Mouse (Mus musculus) embryonic facial prominence, embryonic 12.5 days (tissue): Measurements from ENCODE around the gene Padi6. TPM values are rescaled to one million over a fixed set of nuclear protein-coding genes. Genes with fewer than 3 reads are reported as not detected.

Experiments used
- ATAC-seq: fragments of 200-750 bp; cut with Nextera tagmentation; 2 replicates; pipeline ENCODE4 v1.8.0; 2017; ENCODE audit not compliant: insufficient number of reproducible peaks, insufficient read depth, low FRiP score, low TSS enrichment
- H3K27ac ChIP-seq: fragments of 300-500 bp; sonication (generic); 2 replicates; pipeline ENCODE4 v1.5.1; 2016; ENCODE audit warnings: mild to moderate bottlenecking
- H3K27me3 ChIP-seq: fragments of 300-500 bp; sonication (generic); 2 replicates; pipeline ENCODE4 v1.6.1; 2016; ENCODE audit warnings: mild to moderate bottlenecking, moderate library complexity
- H3K36me3 ChIP-seq: fragments of 300-500 bp; sonication (generic); 2 replicates; pipeline ENCODE4 v1.6.1; 2016; ENCODE audit warnings: mild to moderate bottlenecking
- H3K4me1 ChIP-seq: fragments of 300-500 bp; sonication (generic); 2 replicates; pipeline ENCODE4 v1.6.1; 2016
- H3K4me2 ChIP-seq: fragments of 300-500 bp; sonication (generic); replicated peaks from 2 replicates; pipeline ENCODE4 v1.6.1; 2016; ENCODE audit warnings: mild to moderate bottlenecking, moderate library complexity
- H3K4me3 ChIP-seq: fragments of 300-500 bp; sonication (generic); 2 replicates; pipeline ENCODE4 v1.5.1; 2016; ENCODE audit warnings: mild to moderate bottlenecking
- H3K9ac ChIP-seq: fragments of 300-500 bp; sonication (generic); 2 replicates; pipeline ENCODE4 v1.6.1; 2016; ENCODE audit warnings: mild to moderate bottlenecking, moderate library complexity
- H3K9me3 ChIP-seq: fragments of 300-500 bp; sonication (generic); 2 replicates; pipeline ENCODE4 v1.6.1; 2016; ENCODE audit warnings: mild to moderate bottlenecking, moderate library complexity
- whole genome bisulfite sequencing: fragments of 180-500 bp; shearing (Covaris S2); methylation state at CpG from one replicate; pipeline ENCODE4 v1.1.7; 2016; 5-methylcytosine and 5-hydroxymethylcytosine counted together
- polyA plus RNA-seq: library from polyadenylated mRNA; unstranded; fragments of >200 nt; fragmentation: Nextera tagmentation; extraction: Ambion mirVana; gene quantifications from 2 replicates; pipeline ENCODE4 v1.2.1, GENCODE M21; 2016

Padi6 gene
- polyA plus RNA-seq, 1 experiment from 2014 or later: not detected

DNA sequence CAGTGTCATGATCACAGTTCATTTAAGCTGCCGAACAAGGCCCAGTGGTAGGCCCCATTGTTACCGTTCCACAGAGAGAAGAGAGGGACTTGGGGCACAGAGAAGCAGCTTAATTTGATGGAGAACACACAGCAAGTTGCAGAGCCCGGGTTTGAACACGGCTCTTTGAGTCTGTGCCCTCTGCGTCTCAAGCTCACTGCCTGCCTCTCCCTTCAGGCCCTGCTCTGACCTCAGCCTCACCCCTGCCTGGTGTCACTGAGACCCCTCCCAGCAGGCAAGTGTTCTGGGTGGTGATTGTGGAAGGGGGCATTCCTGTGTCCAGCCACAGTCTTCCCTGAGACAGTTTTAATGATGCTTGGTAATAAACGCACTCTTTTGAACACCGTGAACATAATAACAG, 47.3 kb downstream of the Padi6 start:
- ATAC-seq: no peak
- 75% methylated on average over 7 of the region's 7 CpGs for WGBS
- no peak overlapping the region for H3K27ac ChIP-seq
- no peak overlapping the region for H3K4me2 ChIP-seq
- H3K4me3 ChIP-seq: no peak overlapping the region
- H3K9me3 ChIP-seq: no peaks in the 10 kb centered on the region
- peaks cover 16% of the 10 kb centered on the region; the same call in 1 of the 2 replicates for H3K27me3 ChIP-seq
- no peak overlapping the region for H3K9ac ChIP-seq
- H3K4me1 ChIP-seq: peaks cover 9% of the 10 kb centered on the region
- H3K36me3 ChIP-seq: no peaks in the 10 kb centered on the region

DNA sequence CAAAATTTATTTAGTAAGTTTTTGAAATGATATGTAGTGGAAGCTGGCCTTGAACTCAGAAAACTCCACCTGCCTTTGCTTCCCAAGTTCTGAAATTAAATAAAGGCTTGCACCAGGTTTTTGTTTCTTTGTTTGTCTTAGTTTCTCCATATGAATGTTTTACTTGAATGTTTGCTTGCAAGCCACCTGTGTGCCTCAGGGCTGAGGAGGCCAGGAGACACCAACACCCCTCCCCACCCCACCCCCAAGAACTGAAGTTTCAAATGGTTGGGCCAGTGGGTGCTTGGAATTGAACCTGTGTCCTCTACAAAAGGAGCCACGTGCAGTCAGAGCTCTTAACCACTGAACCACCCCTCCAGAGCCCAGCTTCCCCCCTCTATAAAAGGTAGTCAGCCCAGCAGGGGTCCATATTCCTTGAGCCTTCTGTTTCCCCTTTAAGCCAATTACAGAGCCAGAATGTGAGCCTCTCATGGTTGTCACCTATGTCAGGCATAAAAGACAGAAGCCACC, 47.8 kb downstream of the Padi6 start:
- Histone ChIP-seq H3K9me3 (no peaks in the 10 kb centered on the region), H3K36me3 (no peaks in the 10 kb centered on the region), H3K27me3 (peaks cover 16% of the 10 kb centered on the region; the same call in 1 of the 2 replicates), H3K4me1 (0 out of 2 replicates have a peak, but pooled peaks cover 5% of the 10 kb centered on the region), H3K4me2 (no peak overlapping the region), H3K4me3 (no peak overlapping the region), H3K27ac (no peak overlapping the region), H3K9ac (no peak overlapping the region)
- ATAC-seq: no peak
- 21% methylated on average over 1 of the region's 1 CpGs for WGBS

DNA sequence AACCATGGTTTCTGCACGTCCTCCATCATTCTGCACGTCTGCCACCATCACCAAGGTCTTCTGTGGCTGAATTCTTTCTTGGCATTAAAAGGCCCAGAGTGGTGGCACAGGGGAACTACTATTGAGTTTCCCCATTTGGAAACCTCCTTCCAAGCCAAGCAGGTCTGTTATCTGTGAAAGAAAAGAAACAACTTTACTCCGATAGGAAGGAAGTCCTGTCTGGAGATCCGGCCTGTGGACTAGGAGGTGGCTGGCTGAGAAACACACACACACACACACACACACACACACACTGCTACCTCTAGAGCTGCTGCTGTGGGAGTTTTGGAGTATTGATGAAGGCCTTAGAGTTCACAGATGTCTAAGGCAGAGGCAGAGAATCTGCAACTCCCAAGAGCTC, 48.9 kb downstream of the Padi6 start:
- Histone ChIP-seq H3K27ac (no peak overlapping the region), H3K9ac (no peak overlapping the region), H3K4me2 (no peak overlapping the region), H3K36me3 (no peaks in the 10 kb centered on the region), H3K9me3 (no peaks in the 10 kb centered on the region), H3K4me3 (no peak overlapping the region), H3K4me1 (no peaks in the 10 kb centered on the region), H3K27me3 (0 out of 2 replicates have a peak, but pooled peaks cover 6% of the 10 kb centered on the region)
- 73% methylated on average over 4 of the region's 4 CpGs for WGBS
- no peak for ATAC-seq

DNA sequence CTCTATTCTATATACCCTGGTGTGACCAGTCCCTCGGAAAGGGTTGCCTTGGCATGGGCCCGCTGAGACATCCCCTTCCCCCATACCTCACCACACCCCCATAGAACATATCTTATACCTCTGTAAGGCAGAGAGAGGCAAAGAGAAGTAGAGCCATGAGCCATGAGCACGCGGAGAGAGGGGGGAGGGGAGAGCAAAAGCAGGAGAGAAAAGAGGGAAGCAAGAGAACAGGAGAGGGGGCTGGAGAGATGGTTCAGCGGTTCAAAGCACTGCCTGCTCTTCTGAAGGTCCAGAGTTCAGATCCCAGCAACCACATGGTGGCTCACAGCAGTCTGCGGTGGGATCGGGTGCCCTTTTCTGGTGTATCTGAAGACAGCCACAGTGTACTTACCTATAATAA, 51.0 kb downstream of the Padi6 start:
- Histone ChIP-seq H3K9me3 (no peaks in the 10 kb centered on the region), H3K9ac (no peak overlapping the region), H3K4me3 (no peak overlapping the region), H3K36me3 (no peaks in the 10 kb centered on the region), H3K4me2 (no peak overlapping the region), H3K4me1 (no peaks in the 10 kb centered on the region; the same call in 1 of the 2 replicates), H3K27ac (no peak overlapping the region), H3K27me3 (no peaks in the 10 kb centered on the region)
- WGBS: 72% methylated on average over 7 of the region's 7 CpGs
- no peak for ATAC-seq

DNA sequence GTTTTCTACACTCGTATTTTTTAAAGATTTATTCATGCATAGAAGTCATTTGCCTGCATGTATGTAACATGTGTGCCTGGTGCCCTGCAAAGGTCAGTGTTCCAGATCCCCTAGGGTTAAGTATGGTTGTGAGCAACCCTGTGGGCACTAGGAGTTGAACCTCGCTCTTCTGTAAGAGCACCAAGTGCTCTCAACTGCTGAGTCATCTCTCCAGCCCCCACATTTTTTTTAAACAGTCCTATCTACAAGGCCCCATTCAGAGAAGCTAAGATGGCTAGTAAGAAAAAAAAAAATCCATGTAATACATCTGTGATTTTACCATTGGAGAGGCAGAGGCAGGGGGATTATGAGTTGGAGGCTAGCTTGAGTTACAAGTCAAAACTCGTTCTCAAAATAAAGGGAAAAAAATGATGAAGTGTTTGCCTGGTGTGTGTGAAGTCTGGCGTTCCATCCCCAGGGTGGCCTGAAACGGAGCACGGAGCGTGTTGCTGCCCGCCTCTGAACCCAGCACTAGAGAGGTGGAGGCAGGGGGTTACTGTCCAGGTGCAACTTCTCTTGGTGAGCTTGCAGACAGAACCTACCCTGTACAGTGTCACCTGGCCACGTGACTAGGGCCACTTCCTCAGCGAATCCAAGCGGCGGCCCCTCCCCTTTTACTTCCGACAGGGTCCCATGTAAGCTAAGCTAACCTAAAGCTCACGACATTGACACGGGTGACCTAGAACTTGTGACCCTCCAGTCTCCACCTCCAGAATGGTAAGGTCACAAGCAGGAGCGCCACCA, 52.4 kb downstream of the Padi6 start:
- no peak for ATAC-seq
- no peaks in the 10 kb centered on the region for H3K9me3 ChIP-seq
- H3K4me1 ChIP-seq: peaks cover 2% of the 10 kb centered on the region; the same call in 1 of the 2 replicates
- H3K36me3 ChIP-seq: no peaks in the 10 kb centered on the region
- no peak overlapping the region for H3K4me3 ChIP-seq
- H3K27me3 ChIP-seq: no peaks in the 10 kb centered on the region
- 66% methylated on average over 16 of the region's 16 CpGs for WGBS
- H3K27ac ChIP-seq: no peak overlapping the region
- H3K9ac ChIP-seq: no peak overlapping the region
- no peak overlapping the region for H3K4me2 ChIP-seq

DNA sequence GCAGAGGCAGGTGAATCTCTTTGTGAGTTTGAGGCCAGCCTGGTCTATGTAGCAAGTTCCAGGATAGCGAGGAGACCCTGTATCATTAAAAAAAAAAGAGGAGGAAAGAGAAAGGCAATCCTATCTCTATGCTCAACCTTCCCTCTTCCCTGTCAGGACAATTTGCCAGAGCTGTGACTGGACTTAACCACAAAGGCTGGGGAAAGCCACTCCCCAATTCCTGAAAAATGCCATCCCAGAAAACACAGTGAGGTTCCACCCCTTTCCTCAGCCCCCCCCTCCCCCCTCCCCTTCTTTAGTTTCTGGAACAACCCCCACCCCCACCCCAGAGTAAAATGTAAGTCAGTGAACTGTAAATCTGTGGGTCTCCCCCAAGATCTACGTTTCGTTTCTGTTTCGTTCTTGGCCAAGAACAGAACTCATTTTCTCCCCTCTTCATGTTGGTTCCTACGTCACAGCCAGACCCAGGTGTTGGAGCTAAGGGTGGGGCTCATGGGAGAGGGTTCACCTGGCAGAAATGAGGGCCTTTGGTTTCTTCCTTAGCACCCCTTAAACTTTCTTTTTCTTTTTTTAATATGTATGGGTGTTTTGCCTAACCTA, 53.5 kb downstream of the Padi6 start:
- ATAC-seq: no peak
- WGBS: 78% methylated on average over 5 of the region's 5 CpGs

DNA sequence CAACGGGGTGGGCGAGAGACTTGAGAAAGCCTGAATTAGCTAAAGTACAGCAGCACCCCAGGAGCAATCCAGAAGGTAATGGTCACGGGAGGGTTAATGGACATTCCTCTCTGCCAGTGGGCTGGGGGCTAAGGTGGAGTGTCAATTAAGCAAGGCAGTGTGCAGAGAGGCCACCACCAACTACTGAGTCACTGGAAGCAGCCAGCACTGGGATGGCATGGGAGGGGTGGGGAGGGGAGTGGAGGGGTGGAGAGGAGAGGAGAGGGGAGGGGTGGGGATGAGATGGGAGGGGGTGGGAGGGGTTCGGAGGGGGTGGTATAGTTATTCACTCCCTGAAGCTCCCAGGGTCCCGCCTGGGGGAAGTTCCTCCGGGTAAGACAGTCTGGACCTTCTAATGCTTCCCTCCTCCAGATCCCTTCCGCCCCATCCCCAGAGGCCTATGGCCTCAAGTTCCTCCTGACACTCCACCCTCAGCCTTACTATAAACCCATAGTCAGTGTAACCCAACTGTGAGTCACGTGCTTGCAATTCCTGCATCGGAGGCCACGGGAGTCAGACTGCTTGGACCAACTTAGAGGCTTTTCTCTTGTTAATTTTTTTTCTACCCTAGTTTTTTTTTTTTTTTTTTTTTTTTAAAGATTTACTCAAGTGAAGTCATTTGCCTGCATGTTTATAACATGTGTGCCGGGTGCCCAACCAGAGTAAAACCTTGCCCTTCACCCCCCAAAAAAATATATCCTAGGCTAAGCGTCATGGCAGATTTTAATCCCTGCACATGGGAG, 54.2 kb downstream of the Padi6 start:
- H3K9me3 ChIP-seq: no peaks in the 10 kb centered on the region
- no peaks in the 10 kb centered on the region for H3K36me3 ChIP-seq
- no peak overlapping the region for H3K4me3 ChIP-seq
- H3K27me3 ChIP-seq: no peaks in the 10 kb centered on the region
- WGBS: 61% methylated on average over 10 of the region's 12 CpGs
- H3K9ac ChIP-seq: no peak overlapping the region
- no peak for ATAC-seq
- peaks cover 19% of the 10 kb centered on the region for H3K4me1 ChIP-seq
- H3K27ac ChIP-seq: no peak overlapping the region
- H3K4me2 ChIP-seq: no peak overlapping the region

More for the DNA sequence above, 53.5 kb downstream of the Padi6 start:
- Histone ChIP-seq H3K27ac (no peak overlapping the region), H3K9ac (no peak overlapping the region), H3K27me3 (no peaks in the 10 kb centered on the region), H3K36me3 (no peaks in the 10 kb centered on the region), H3K4me2 (no peak overlapping the region), H3K4me1 (peaks cover 14% of the 10 kb centered on the region), H3K9me3 (no peaks in the 10 kb centered on the region), H3K4me3 (no peak overlapping the region)

DNA sequence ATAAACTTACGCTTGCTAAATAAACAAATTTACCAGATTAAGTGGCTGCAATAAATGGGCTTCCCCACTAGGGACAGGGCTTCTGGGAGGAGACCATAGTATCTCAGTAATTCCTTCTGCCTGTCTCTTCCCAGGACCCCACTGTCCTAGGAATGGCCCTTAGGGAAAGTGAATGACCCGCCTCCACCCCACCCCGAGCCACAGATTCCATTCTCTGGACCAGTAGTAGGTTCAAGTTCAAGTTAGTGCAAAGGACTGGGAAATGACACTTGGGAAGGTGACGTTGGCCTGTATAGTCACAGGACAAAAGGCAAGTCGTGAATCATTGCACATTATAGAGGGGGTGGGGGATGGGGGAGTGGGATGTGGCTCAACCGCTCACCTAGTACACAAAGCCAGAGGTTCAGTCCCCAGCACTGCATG, 57.6 kb downstream of the Padi6 start:
- H3K4me3 ChIP-seq: no peak overlapping the region
- 43% methylated on average over 6 of the region's 6 CpGs for WGBS
- peaks cover 19% of the 10 kb centered on the region for H3K4me1 ChIP-seq
- no peaks in the 10 kb centered on the region for H3K27me3 ChIP-seq
- H3K9me3 ChIP-seq: no peaks in the 10 kb centered on the region
- H3K9ac ChIP-seq: no peak overlapping the region
- H3K27ac ChIP-seq: no peak overlapping the region
- ATAC-seq: no peak
- H3K4me2 ChIP-seq: peak overlapping the region; percentile 40
- H3K36me3 ChIP-seq: no peaks in the 10 kb centered on the region

DNA sequence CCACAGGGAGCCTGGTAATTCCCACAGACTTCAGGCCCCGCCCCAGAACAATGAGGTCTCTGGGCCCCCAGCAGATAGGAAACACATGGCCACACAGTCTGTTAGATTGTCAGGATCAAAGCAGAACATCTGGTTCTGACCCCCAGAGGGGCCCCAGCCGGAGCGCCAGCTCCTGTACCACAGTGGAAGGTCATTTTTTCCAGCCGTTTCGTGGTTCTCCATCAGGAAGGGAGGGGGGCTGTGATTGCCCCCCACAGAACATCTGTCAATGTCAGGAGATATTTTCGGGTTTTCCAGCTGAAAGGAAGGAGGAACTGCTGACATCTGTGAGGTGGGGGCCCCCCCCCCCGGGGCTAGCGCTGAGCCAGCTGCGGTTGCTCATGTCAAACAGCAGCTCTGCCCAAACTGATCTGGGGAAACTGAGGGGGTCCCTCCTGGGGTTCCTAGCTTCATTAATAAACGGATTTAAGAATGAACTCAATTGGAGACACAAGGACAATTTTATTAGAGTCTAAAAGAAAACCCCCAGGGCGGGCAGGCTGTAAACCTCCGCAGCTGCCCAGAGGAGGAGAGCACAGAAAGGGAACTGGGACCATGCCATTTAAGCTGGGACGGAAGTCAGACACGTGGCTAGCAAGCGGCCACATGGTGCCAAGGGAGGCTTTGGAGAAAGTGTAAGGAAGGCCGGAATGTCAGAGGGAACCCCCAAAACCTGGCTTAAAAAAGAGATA, 58.1 kb downstream of the Padi6 start:
- ATAC-seq: no peak
- WGBS: 6% methylated on average over 16 of the region's 16 CpGs
- H3K4me1 ChIP-seq: peaks cover 19% of the 10 kb centered on the region
- no peak overlapping the region for H3K4me3 ChIP-seq
- H3K4me2 ChIP-seq: peak overlapping the region; percentile 40
- no peak overlapping the region for H3K9ac ChIP-seq
- no peaks in the 10 kb centered on the region for H3K9me3 ChIP-seq
- H3K27ac ChIP-seq: 0 out of 2 replicates have a peak overlapping the region, but pooled peaks have one; percentile 36
- H3K27me3 ChIP-seq: no peaks in the 10 kb centered on the region
- no peaks in the 10 kb centered on the region for H3K36me3 ChIP-seq

DNA sequence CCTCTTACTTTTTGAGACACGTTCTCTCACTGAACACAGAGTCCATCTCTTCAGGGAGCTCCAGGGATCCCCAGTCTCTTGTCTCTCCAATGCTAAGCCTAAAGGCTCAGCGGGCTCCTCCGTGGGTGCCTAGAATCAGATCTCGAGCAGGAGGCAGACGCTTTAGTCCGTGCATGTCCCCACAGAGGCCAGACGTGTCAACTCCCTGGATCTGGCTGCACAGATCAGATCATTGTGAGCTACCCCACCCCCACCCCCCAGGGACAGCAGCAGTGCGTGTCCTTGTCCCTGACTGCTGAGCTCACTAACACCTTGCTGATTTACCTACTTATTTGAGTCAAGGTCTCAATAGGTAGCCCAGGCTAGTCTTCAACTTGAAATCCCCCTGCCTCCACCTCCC, 58.8 kb downstream of the Padi6 start:
- H3K27ac ChIP-seq: no peak overlapping the region
- H3K9me3 ChIP-seq: no peaks in the 10 kb centered on the region
- H3K4me1 ChIP-seq: peaks cover 19% of the 10 kb centered on the region
- no peaks in the 10 kb centered on the region for H3K27me3 ChIP-seq
- no peaks in the 10 kb centered on the region for H3K36me3 ChIP-seq
- H3K4me3 ChIP-seq: no peak overlapping the region
- H3K9ac ChIP-seq: no peak overlapping the region
- 23% methylated on average over 8 of the region's 8 CpGs for WGBS
- ATAC-seq: no peak
- H3K4me2 ChIP-seq: peak overlapping the region; percentile 40

DNA sequence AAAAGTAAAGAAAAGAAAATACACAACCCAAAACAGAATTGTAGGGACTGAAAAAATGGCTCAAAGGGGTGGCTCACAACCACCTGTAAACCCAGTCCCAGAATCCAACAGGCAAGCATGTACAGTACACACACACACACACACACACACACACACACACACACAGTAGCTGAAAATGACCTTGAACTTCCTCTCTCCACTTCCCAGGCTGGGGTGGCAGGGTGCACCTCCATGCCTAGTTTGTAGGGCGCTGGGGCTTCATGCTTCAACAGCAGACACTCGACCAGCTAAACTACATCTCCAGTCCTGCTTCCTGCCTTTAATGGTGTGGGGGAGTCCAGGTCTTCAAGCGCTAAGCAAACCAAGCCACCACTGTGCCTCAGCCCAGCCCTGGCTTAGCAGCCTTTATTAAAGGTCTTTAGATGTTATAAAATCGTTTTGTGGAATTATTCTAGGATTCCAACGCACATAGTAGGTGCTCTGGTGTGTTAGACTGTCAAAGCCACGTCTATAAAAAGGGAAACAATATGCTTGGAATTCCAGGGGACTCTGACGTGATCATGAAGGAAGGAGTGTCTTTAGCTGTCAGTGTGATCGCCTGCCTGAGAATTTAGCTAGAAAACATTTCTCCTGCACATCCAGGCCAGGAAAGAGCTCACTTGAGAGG, 61.6 kb downstream of the Padi6 start:
- no peak overlapping the region for H3K27ac ChIP-seq

More for the DNA sequence above, 61.6 kb downstream of the Padi6 start:
- Histone ChIP-seq H3K36me3 (no peaks in the 10 kb centered on the region), H3K27me3 (no peaks in the 10 kb centered on the region), H3K4me2 (no peak overlapping the region), H3K4me3 (no peak overlapping the region), H3K4me1 (peaks cover 19% of the 10 kb centered on the region), H3K9me3 (no peaks in the 10 kb centered on the region), H3K9ac (no peak overlapping the region)
- ATAC-seq: no peak
- 59% methylated on average over 8 of the region's 8 CpGs for WGBS
